8 mouse cellular contexts compared by ENCODE assay signal in genomic region chr12:111537341-111537740, GRCm38 (mm10). TPM values are rescaled to one million over a fixed set of nuclear protein-coding genes. Genes with fewer than 3 reads are reported as not detected.
DNase-seq lines count a peak whose midpoint lies in the region; ATAC-seq and TF ChIP-seq lines count a peak whose summit lies in the region.

No protein-coding gene starts in this region.

- no peak for TF ChIP-seq CTCF in kidney, postnatal 0 days (IDR thresholded peaks at IDR 0.05; ENCODE audit: low read depth)
- TF ChIP-seq CTCF in cortical plate, adult 2 months (IDR thresholded peaks at IDR 0.05; ENCODE audit: extremely low read depth, insufficient read depth, low read length): no peak
- TF ChIP-seq CTCF in liver, embryonic 14.5 days (IDR thresholded peaks at IDR 0.05; ENCODE audit: low read depth): no peak

- no peaks in the 10 kb centered on the region for H3K9me3 ChIP-seq in kidney, postnatal 0 days (replicated peaks; ENCODE audit: low read length)
- H3K9me3 ChIP-seq in heart, embryonic 15.5 days (replicated peaks): no peaks in the 10 kb centered on the region
- no peaks in the 10 kb centered on the region for H3K9me3 ChIP-seq in liver, embryonic 14.5 days (ENCODE audit: control insufficient read depth, low read length)
- no peaks in the 10 kb centered on the region for H3K9me3 ChIP-seq in stomach, embryonic 14.5 days (ENCODE audit: control insufficient read depth, low read depth, low read length)

- ATAC-seq in kidney, postnatal 0 days (replicated peaks; ENCODE audit: low FRiP score, low read depth): peak; percentile 14; the same call in 1 of the 2 replicates
- no peak for ATAC-seq in heart, embryonic 15.5 days (replicated peaks; ENCODE audit: insufficient number of reproducible peaks, insufficient read depth, low FRiP score, low read depth)
- peak; percentile 38; the same call in 1 of the 2 replicates for ATAC-seq in liver, embryonic 14.5 days (ENCODE audit: insufficient read depth)
- ATAC-seq in stomach, embryonic 14.5 days (ENCODE audit: insufficient number of reproducible peaks, insufficient read depth, low FRiP score, low read depth): no peak

- peak overlapping the region; percentile 73 for H3K4me2 ChIP-seq in kidney, postnatal 0 days (ENCODE audit: low read length)
- peak overlapping the region; percentile 72 for H3K4me2 ChIP-seq in heart, embryonic 15.5 days
- peak overlapping the region; percentile 62 for H3K4me2 ChIP-seq in liver, embryonic 14.5 days (ENCODE audit: low read depth)
- H3K4me2 ChIP-seq in stomach, embryonic 14.5 days (replicated peaks; ENCODE audit: low read depth, low read length): peak overlapping the region; percentile 41

- peak overlapping the region; percentile 99 for H3K4me3 ChIP-seq in kidney, postnatal 0 days (replicated peaks; ENCODE audit: low read depth, low read length)
- peak overlapping the region; percentile 50 for H3K4me3 ChIP-seq in cortical plate, adult 2 months (ENCODE audit: insufficient read depth, low read length)
- H3K4me3 ChIP-seq in heart, embryonic 15.5 days: peak overlapping the region; percentile 77
- H3K4me3 ChIP-seq in liver, embryonic 14.5 days (ENCODE audit: insufficient read depth in 1 of 2, low read depth in 2 of 2, low read length in 2 of 2): peak overlapping the region; percentile 72 to 99
- peak overlapping the region; percentile 64 for H3K4me3 ChIP-seq in stomach, embryonic 14.5 days (ENCODE audit: low read depth, low read length)

- H3K36me3 ChIP-seq in kidney, postnatal 0 days (ENCODE audit: insufficient read depth, low read length): peaks cover 18% of the 10 kb centered on the region
- H3K36me3 ChIP-seq in heart, embryonic 15.5 days: peaks cover 34% of the 10 kb centered on the region
- H3K36me3 ChIP-seq in liver, embryonic 14.5 days (replicated peaks; ENCODE audit: control insufficient read depth, insufficient read depth, low read depth): peaks cover 36% of the 10 kb centered on the region
- H3K36me3 ChIP-seq in stomach, embryonic 14.5 days (ENCODE audit: control insufficient read depth, insufficient read depth, low read length): peaks cover 33% of the 10 kb centered on the region

- peak overlapping the region; percentile 91 for H3K27ac ChIP-seq in kidney, postnatal 0 days
- peak overlapping the region; percentile 62 for H3K27ac ChIP-seq in cortical plate, adult 2 months (ENCODE audit: insufficient read depth, low read length)
- H3K27ac ChIP-seq in heart, embryonic 15.5 days: peak overlapping the region; percentile 86
- H3K27ac ChIP-seq in liver, embryonic 14.5 days: peak overlapping the region; percentile 90
- peak overlapping the region; percentile 88 for H3K27ac ChIP-seq in stomach, embryonic 14.5 days (ENCODE audit: low read length)

- TF ChIP-seq EP300 in liver, embryonic 14.5 days (IDR thresholded peaks at IDR 0.05; ENCODE audit: low read depth): no peak

- 0% methylated on average over 22 of the region's 22 CpGs for WGBS in kidney, postnatal 0 days
- WGBS in heart, embryonic 15.5 days: under 1% methylated on average over 22 of the region's 22 CpGs
- WGBS in liver, embryonic 14.5 days (ENCODE audit: insufficient replicate concordance): under 1% methylated on average over 22 of the region's 22 CpGs
- WGBS in stomach, embryonic 14.5 days: 0% methylated on average over 22 of the region's 22 CpGs

- peak overlapping the region; percentile 96 for H3K9ac ChIP-seq in kidney, postnatal 0 days (ENCODE audit: low read depth, low read length)
- peak overlapping the region; percentile 98 for H3K9ac ChIP-seq in heart, embryonic 15.5 days
- peak overlapping the region; percentile 97 for H3K9ac ChIP-seq in liver, embryonic 14.5 days (replicated peaks)
- peak overlapping the region; percentile 94 for H3K9ac ChIP-seq in stomach, embryonic 14.5 days (replicated peaks; ENCODE audit: low read depth, low read length)

- peak; percentile 50 for DNase-seq in kidney, postnatal 0 days (ENCODE audit: low spot score)
- no peak for DNase-seq in kidney, postnatal 10 days
- DNase-seq in liver, embryonic 14.5 days (ENCODE audit: low read depth in 3 of 3, low spot score in 3 of 3): no peak
- DNase-seq in cerebellum, adult 8-10 months: no peak
- no peak for DNase-seq in left cerebral cortex, adult 11 months (ENCODE audit: low spot score)

- H3K4me1 ChIP-seq in kidney, postnatal 0 days (replicated peaks; ENCODE audit: insufficient read depth, low read length): peaks cover 5% of the 10 kb centered on the region; the same call in 1 of the 2 replicates
- H3K4me1 ChIP-seq in cortical plate, adult 2 months (ENCODE audit: control insufficient read depth, insufficient read depth, low read length): peaks cover 6% of the 10 kb centered on the region
- peaks cover 42% of the 10 kb centered on the region for H3K4me1 ChIP-seq in heart, embryonic 15.5 days (replicated peaks)
- peaks cover 32 to 42% of the 10 kb centered on the region in 2 experiments for H3K4me1 ChIP-seq in liver, embryonic 14.5 days (replicated peaks; ENCODE audit: control insufficient read depth in 2 of 2, insufficient read depth in 2 of 2, low read length in 1 of 2)
- peaks cover 23% of the 10 kb centered on the region; the same call in 1 of the 2 replicates for H3K4me1 ChIP-seq in stomach, embryonic 14.5 days (ENCODE audit: control insufficient read depth, insufficient read depth, low read length)

- TF ChIP-seq POLR2A in cortical plate, adult 2 months (IDR thresholded peaks at IDR 0.05; ENCODE audit: extremely low read depth, insufficient read depth, low read length): no peak

- no peaks in the 10 kb centered on the region for H3K27me3 ChIP-seq in kidney, postnatal 0 days (ENCODE audit: insufficient read depth, low read length)
- no peaks in the 10 kb centered on the region for H3K27me3 ChIP-seq in heart, embryonic 15.5 days
- peaks cover 7% of the 10 kb centered on the region for H3K27me3 ChIP-seq in liver, embryonic 14.5 days (ENCODE audit: control insufficient read depth, insufficient read depth, low read length)
- no peaks in the 10 kb centered on the region for H3K27me3 ChIP-seq in stomach, embryonic 14.5 days (ENCODE audit: control insufficient read depth, insufficient read depth, low read length)

RNA-seq across cellular contexts. Expression of gene Eif5, which starts 0.5 kb away (rescaled TPM):
- polyA plus RNA-seq in kidney, postnatal 0 days (2015; fragmentation: Nextera tagmentation; extraction: Ambion mirVana): 673 and 701 TPM in 2 replicates
- 149 and 160 TPM in 2 replicates for polyA plus RNA-seq in cortical plate, adult 2 months (2012; rRNA removed)
- 372 and 404 TPM in 2 replicates for polyA plus RNA-seq in heart, embryonic 15.5 days (2015; fragmentation: Nextera tagmentation; extraction: Ambion mirVana)
- polyA plus RNA-seq in liver, embryonic 14.5 days (2012; rRNA removed): 64.1 and 112 TPM in 2 replicates
- polyA plus RNA-seq in liver, embryonic 14.5 days (2014; fragmentation: Nextera tagmentation; extraction: Ambion mirVana): 411 and 432 TPM in 2 replicates
- polyA plus RNA-seq in stomach, embryonic 14.5 days (2014; fragmentation: Nextera tagmentation; extraction: Ambion mirVana): 448 and 475 TPM in 2 replicates

RNA-seq across cellular contexts. Expression of gene Mark3, which starts 37.0 kb away (rescaled TPM):
- 37.9 and 38.6 TPM in 2 replicates for polyA plus RNA-seq in kidney, postnatal 0 days (2015; fragmentation: Nextera tagmentation; extraction: Ambion mirVana)
- 73.9 and 76.5 TPM in 2 replicates for polyA plus RNA-seq in cortical plate, adult 2 months (2012; rRNA removed)
- 25.8 and 30.4 TPM in 2 replicates for polyA plus RNA-seq in heart, embryonic 15.5 days (2015; fragmentation: Nextera tagmentation; extraction: Ambion mirVana)
- polyA plus RNA-seq in liver, embryonic 14.5 days (2012; rRNA removed): 14.6 and 24.6 TPM in 2 replicates
- 18.0 and 19.5 TPM in 2 replicates for polyA plus RNA-seq in liver, embryonic 14.5 days (2014; fragmentation: Nextera tagmentation; extraction: Ambion mirVana)
- polyA plus RNA-seq in stomach, embryonic 14.5 days (2014; fragmentation: Nextera tagmentation; extraction: Ambion mirVana): 58.5 and 58.9 TPM in 2 replicates

RNA-seq across cellular contexts. Expression of gene Gm266, which starts 51.7 kb away (rescaled TPM):
- polyA plus RNA-seq in kidney, postnatal 0 days (2015; fragmentation: Nextera tagmentation; extraction: Ambion mirVana): 97.1 and 109 TPM in 2 replicates
- polyA plus RNA-seq in cortical plate, adult 2 months (2012; rRNA removed): 6.3 and 9.1 TPM in 2 replicates
- 2.0 and 5.2 TPM in 2 replicates for polyA plus RNA-seq in heart, embryonic 15.5 days (2015; fragmentation: Nextera tagmentation; extraction: Ambion mirVana)
- 0.61 and 0.91 TPM in 2 replicates for polyA plus RNA-seq in liver, embryonic 14.5 days (2012; rRNA removed)
- polyA plus RNA-seq in liver, embryonic 14.5 days (2014; fragmentation: Nextera tagmentation; extraction: Ambion mirVana): 0.42 and 0.53 TPM in 2 replicates
- 38.4 and 42.6 TPM in 2 replicates for polyA plus RNA-seq in stomach, embryonic 14.5 days (2014; fragmentation: Nextera tagmentation; extraction: Ambion mirVana)

Comparison
In these comparisons a context has a peak if more than half of its experiments do, and no peak if none do; other contexts are left out.
1. ATAC-seq: peak in kidney, postnatal 0 days (single experiment) and liver, embryonic 14.5 days (single experiment); none in heart, embryonic 15.5 days (single experiment) and stomach, embryonic 14.5 days (single experiment).
2. Peak in every context shown above with its lines, with median percentiles within 50 percentile points of each other: H3K27ac ChIP-seq, H3K4me2 ChIP-seq, H3K4me3 ChIP-seq and H3K9ac ChIP-seq.